Mouse (Mus musculus) myocyte (in vitro differentiated cells): ENCODE measurements around the gene Cacng5. TPM values are rescaled to one million over a fixed set of nuclear protein-coding genes. Genes with fewer than 3 reads are reported as not detected.

ENCODE experiments used
- H3K27me3 ChIP-seq: one replicate; pipeline ENCODE4 v1.6.1; 2011; ENCODE audit not compliant: control insufficient read depth, insufficient read depth, insufficient read length
- H3K36me3 ChIP-seq: one replicate; pipeline ENCODE4 v1.6.1; 2011; ENCODE audit not compliant: control insufficient read depth, insufficient read depth
- H3K4me2 ChIP-seq: one replicate; pipeline ENCODE4 v1.6.1; 2011; ENCODE audit warnings: low read depth, control low read depth
- H3K4me3 ChIP-seq: one replicate; pipeline ENCODE4 v1.5.1; 2011; ENCODE audit warnings: mild to moderate bottlenecking, control low read depth, moderate library complexity
- H3K79me2 ChIP-seq: one replicate; pipeline ENCODE4 v1.6.1; 2011; ENCODE audit not compliant: control insufficient read depth, insufficient read depth
- H3ac ChIP-seq: one replicate; pipeline ENCODE4 v1.6.1; 2011; ENCODE audit not compliant: control insufficient read depth, insufficient read length
- CEBPB ChIP-seq: IDR thresholded peaks from 2 replicates; pipeline ENCODE4 v1.6.1; 2011; ENCODE audit warnings: mild to moderate bottlenecking, moderate library complexity; ENCODE audit not compliant: poor library complexity, insufficient read depth, severe bottlenecking
- E2F4 ChIP-seq: IDR thresholded peaks from one replicate; pipeline ENCODE4 v1.6.1; 2011; ENCODE audit warnings: mild to moderate bottlenecking, control low read depth, moderate library complexity; ENCODE audit not compliant: insufficient read depth
- MAX ChIP-seq: IDR thresholded peaks from one replicate; pipeline ENCODE4 v1.6.1; 2011; ENCODE audit warnings: low read depth, mild to moderate bottlenecking, control low read depth
- MYOD1 ChIP-seq, 3 experiments: IDR thresholded peaks; one replicate each; pipeline ENCODE4 v1.6.1; 2011; ENCODE audit warnings: control low read depth in 2 of 3, low read depth in 2 of 3, mild to moderate bottlenecking in 2 of 3, moderate library complexity in 1 of 3; ENCODE audit not compliant: insufficient read length in 2 of 3, control insufficient read depth in 1 of 3
- MYOG ChIP-seq, 3 experiments: IDR thresholded peaks; one replicate each; pipeline ENCODE4 v1.6.1; 2011; ENCODE audit warnings: control low read depth in 2 of 3, low read depth in 2 of 3, mild to moderate bottlenecking in 2 of 3; ENCODE audit not compliant: insufficient read length in 2 of 3, control insufficient read depth in 1 of 3, insufficient read depth in 1 of 3
- POLR2A ChIP-seq: IDR thresholded peaks from one replicate; pipeline ENCODE4 v1.6.1; 2011; ENCODE audit warnings: low read depth, mild to moderate bottlenecking, control low read depth, moderate library complexity; ENCODE audit not compliant: insufficient read length
- POLR2AphosphoS2 ChIP-seq: IDR thresholded peaks from one replicate; pipeline ENCODE4 v1.6.1; 2011; ENCODE audit warnings: low read depth, control low read depth; ENCODE audit not compliant: insufficient read length
- REST ChIP-seq: IDR thresholded peaks from one replicate; pipeline ENCODE4 v1.6.1; 2011; ENCODE audit warnings: mild to moderate bottlenecking, control low read depth, moderate library complexity; ENCODE audit not compliant: insufficient read depth, insufficient read length
- SRF ChIP-seq: IDR thresholded peaks from one replicate; pipeline ENCODE4 v1.6.1; 2011; ENCODE audit warnings: low read depth; ENCODE audit not compliant: control insufficient read depth, insufficient read length
- TCF12 ChIP-seq: IDR thresholded peaks from one replicate; pipeline ENCODE4 v1.6.1; 2011; ENCODE audit warnings: mild to moderate bottlenecking, control low read depth; ENCODE audit not compliant: poor library complexity, insufficient read depth, severe bottlenecking
- TCF3 ChIP-seq: IDR thresholded peaks from one replicate; pipeline ENCODE4 v1.6.1; 2011; ENCODE audit warnings: low read depth, control low read depth; ENCODE audit not compliant: insufficient read length
- USF1 ChIP-seq: IDR thresholded peaks from one replicate; pipeline ENCODE4 v1.6.1; 2011; ENCODE audit warnings: low read depth, mild to moderate bottlenecking, control low read depth, moderate library complexity
- polyA plus RNA-seq: library from polyadenylated mRNA; unstranded; fragments of >200 nt; fragmentation: generic; extraction: Trizol; gene quantifications from one replicate; pipeline ENCODE4 v1.2.1, GENCODE M21; 2012; ENCODE audit warnings: missing spikeins

Cacng5 gene
- polyA plus RNA-seq = not detected

DNA sequence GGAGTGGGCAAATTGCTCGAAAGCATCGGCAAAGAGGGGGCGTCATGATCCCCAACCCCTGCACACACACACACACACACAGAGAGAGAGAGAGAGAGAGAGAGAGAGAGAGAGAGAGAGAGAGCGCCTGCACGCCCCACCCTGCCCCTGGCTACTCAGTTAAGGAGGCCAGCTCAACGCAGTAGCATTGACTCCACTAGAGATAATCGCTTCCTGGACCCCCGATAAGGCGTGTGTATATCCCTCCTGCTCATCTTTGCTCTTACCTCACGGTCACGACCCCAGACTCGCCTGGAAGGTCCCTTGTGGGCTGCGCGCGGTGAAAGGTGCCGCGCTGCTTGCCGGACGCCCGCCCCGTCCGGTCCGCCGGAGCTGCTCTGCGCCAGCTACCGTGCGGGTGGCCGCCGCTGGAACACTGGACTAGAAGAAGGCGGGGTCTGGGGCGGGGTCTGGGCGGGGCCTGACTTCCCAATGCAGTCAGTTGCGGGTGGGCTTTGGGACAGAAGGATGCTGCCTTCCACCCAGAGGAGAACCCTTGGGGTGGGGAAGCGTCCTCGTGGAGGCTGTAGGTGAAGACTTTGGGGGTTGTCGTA is at the start of gene Cacng5:
Gene Cacng5, minus strand, starts transcription at position 422 of the 593 bp plus-strand sequence.
- no peak within 1 kb of the TSS for H3ac ChIP-seq
- no peaks in the 10 kb centered on the region for H3K79me2 ChIP-seq
- peaks cover 40% of the 10 kb centered on the region for H3K27me3 ChIP-seq
- TF ChIP-seq E2F4 = no peak
- no peak within 1 kb of the TSS for H3K4me3 ChIP-seq
- H3K36me3 ChIP-seq = no peaks in the 10 kb centered on the region
- H3K4me2 ChIP-seq = no peak within 1 kb of the TSS

DNA sequence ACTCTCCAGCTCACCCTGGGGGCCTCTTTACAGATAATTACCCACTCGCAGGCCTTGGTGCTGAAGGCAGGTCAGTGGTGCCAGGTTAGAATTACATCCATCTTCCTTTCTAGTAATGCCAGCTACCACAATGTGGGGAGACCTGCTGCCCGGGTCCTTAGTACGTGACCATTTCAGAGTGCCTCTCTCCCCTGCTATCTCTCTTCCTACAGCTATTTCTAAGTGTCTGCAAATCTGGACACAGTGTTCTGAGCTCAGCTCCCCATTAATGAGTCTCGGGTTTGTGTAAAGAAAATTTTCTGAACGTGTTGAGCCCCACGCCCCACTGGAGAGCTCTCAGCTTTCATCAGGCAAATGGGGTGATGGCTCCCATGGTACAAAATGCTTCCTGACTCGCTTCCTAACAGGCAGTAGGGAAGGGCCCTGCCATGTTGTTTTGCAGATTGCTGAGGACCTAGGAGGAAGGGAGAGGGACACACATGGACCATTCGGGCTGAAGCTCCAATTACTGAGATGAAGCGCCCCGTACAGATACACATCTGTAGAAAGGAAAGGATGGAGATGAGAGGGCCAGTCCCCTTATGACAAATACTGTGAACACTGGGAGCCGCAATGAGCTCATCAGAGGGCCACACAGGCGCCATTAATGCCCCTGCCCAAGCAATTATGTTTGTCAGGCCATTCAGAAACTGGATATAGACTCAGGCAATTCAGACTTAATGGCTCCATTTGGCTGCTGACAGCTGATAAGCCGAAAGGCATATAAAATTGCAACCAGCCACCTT is 42.9 kb upstream of the Cacng5 start:
- H3ac ChIP-seq = no peak overlapping the region
- H3K4me2 ChIP-seq = no peak overlapping the region
- TF ChIP-seq TCF3 = no peak
- TF ChIP-seq E2F4 = no peak
- no peak for TF ChIP-seq MYOG (IDR thresholded peaks at IDR 0.05; ENCODE audit: control insufficient read depth in 1 of 3, insufficient read depth in 1 of 3, insufficient read length in 2 of 3, low read depth in 2 of 3)
- TF ChIP-seq POLR2A = no peak
- no peak for TF ChIP-seq CEBPB
- no peak for TF ChIP-seq SRF
- no peak for TF ChIP-seq REST
- TF ChIP-seq USF1 = no peak
- no peak for TF ChIP-seq MYOD1 (IDR thresholded peaks at IDR 0.05; ENCODE audit: control insufficient read depth in 1 of 3, insufficient read length in 2 of 3, low read depth in 2 of 3)
- TF ChIP-seq TCF12 = no peak
- H3K79me2 ChIP-seq = no peaks in the 10 kb centered on the region
- H3K4me3 ChIP-seq = no peak overlapping the region
- no peaks in the 10 kb centered on the region for H3K27me3 ChIP-seq
- H3K36me3 ChIP-seq = peaks cover 18% of the 10 kb centered on the region

- H3K4me2 ChIP-seq = no peak overlapping the region
- H3K27me3 ChIP-seq = no peaks in the 10 kb centered on the region
- peaks cover 14% of the 10 kb centered on the region for H3K36me3 ChIP-seq
- TF ChIP-seq E2F4 (no peak), SRF (no peak), MYOD1 (IDR thresholded peaks at IDR 0.05; ENCODE audit: control insufficient read depth in 1 of 3, insufficient read length in 2 of 3, low read depth in 2 of 3) (no peak), POLR2AphosphoS2 (no peak), POLR2A (no peak), TCF3 (no peak), MYOG (IDR thresholded peaks at IDR 0.05; ENCODE audit: control insufficient read depth in 1 of 3, insufficient read depth in 1 of 3, insufficient read length in 2 of 3, low read depth in 2 of 3) (no peak), USF1 (no peak), REST (no peak), CEBPB (no peak), TCF12 (no peak)
- H3K79me2 ChIP-seq = no peaks in the 10 kb centered on the region
- no peak overlapping the region for H3ac ChIP-seq
- no peak overlapping the region for H3K4me3 ChIP-seq
These were observed 40.6 kb upstream of the Cacng5 start for GRCm38 (mm10) chr11:107955191-107956062.

- no peak for TF ChIP-seq E2F4
- TF ChIP-seq POLR2A = no peak
- TF ChIP-seq TCF3 = no peak
- TF ChIP-seq TCF12 = no peak
- no peak for TF ChIP-seq SRF
- no peak for TF ChIP-seq CEBPB
- TF ChIP-seq MYOD1 (IDR thresholded peaks at IDR 0.05; ENCODE audit: control insufficient read depth in 1 of 3, insufficient read length in 2 of 3, low read depth in 2 of 3) = no peak
- no peak overlapping the region for H3K4me3 ChIP-seq
- peaks cover under 1% of the 10 kb centered on the region for H3K36me3 ChIP-seq
These were observed 36.6 kb upstream of the Cacng5 start for GRCm38 (mm10) chr11:107951431-107951830.

GRCm38 (mm10) chr11:107950658-107951057 is 35.8 kb upstream of the Cacng5 start:
- H3ac ChIP-seq = no peak overlapping the region
- no peak overlapping the region for H3K4me2 ChIP-seq
- H3K36me3 ChIP-seq = peaks cover 8% of the 10 kb centered on the region
- no peak overlapping the region for H3K4me3 ChIP-seq
- H3K27me3 ChIP-seq = no peaks in the 10 kb centered on the region
- TF ChIP-seq TCF12 (no peak), POLR2AphosphoS2 (no peak), USF1 (no peak), POLR2A (no peak), E2F4 (no peak), MYOG (IDR thresholded peaks at IDR 0.05; ENCODE audit: control insufficient read depth in 1 of 3, insufficient read depth in 1 of 3, insufficient read length in 2 of 3, low read depth in 2 of 3) (no peak), REST (no peak), SRF (no peak), CEBPB (no peak), TCF3 (no peak), MAX (no peak), MYOD1 (IDR thresholded peaks at IDR 0.05; ENCODE audit: control insufficient read depth in 1 of 3, insufficient read length in 2 of 3, low read depth in 2 of 3) (no peak)
- H3K79me2 ChIP-seq = no peaks in the 10 kb centered on the region

More at GRCm38 (mm10) chr11:107951431-107951830, 36.6 kb upstream of the Cacng5 start:
- Histone ChIP-seq H3K79me2 (no peaks in the 10 kb centered on the region), H3ac (no peak overlapping the region), H3K27me3 (no peaks in the 10 kb centered on the region), H3K4me2 (no peak overlapping the region)
